Mouse (Mus musculus): ENCODE results near the gene Slc26a10. TPM values are rescaled to one million over a fixed set of nuclear protein-coding genes. Genes with fewer than 3 reads are reported as not detected.

Gene Slc26a10
- polyA plus RNA-seq, 2 experiments: 1.3 to 1.7 TPM

- ATAC-seq (ENCODE audit: insufficient read depth) (no peak), DNase-seq (ENCODE audit: low read depth in 3 of 3, low spot score in 3 of 3) (no peak)
- TF ChIP-seq CTCF (IDR thresholded peaks at IDR 0.05; ENCODE audit: low read depth): no peak
- TF ChIP-seq EP300 (IDR thresholded peaks at IDR 0.05; ENCODE audit: low read depth): no peak
- H3K9me3 ChIP-seq (ENCODE audit: control insufficient read depth, low read length): no peaks in the 10 kb centered on the region
- no peak overlapping the region for H3K4me3 ChIP-seq (ENCODE audit: insufficient read depth in 1 of 2, low read depth in 2 of 2, low read length in 2 of 2)
- H3K36me3 ChIP-seq (replicated peaks; ENCODE audit: control insufficient read depth, insufficient read depth, low read depth): no peaks in the 10 kb centered on the region
- H3K4me1 ChIP-seq (replicated peaks; ENCODE audit: control insufficient read depth in 2 of 2, insufficient read depth in 2 of 2, low read length in 1 of 2): peaks cover 3 to 6% of the 10 kb centered on the region in 2 experiments; a peak in 3 of 4 replicates
- no peaks in the 10 kb centered on the region for H3K27me3 ChIP-seq (ENCODE audit: control insufficient read depth, insufficient read depth, low read length)
- no peak overlapping the region for H3K4me2 ChIP-seq (ENCODE audit: low read depth)
- 40% methylated on average over 3 of the region's 3 CpGs for WGBS (ENCODE audit: insufficient replicate concordance)
- H3K9ac ChIP-seq (replicated peaks): no peak overlapping the region
- no peak overlapping the region for H3K27ac ChIP-seq
Measured at GRCm38 (mm10) chr10:127158471-127158870, 22.0 kb downstream of the Slc26a10 start.

GRCm38 (mm10) chr10:127156511-127156910, 23.9 kb downstream of the Slc26a10 start:
- no peaks in the 10 kb centered on the region for H3K27me3 ChIP-seq (ENCODE audit: control insufficient read depth, insufficient read depth, low read length)
- H3K4me2 ChIP-seq (ENCODE audit: low read depth): no peak overlapping the region
- no peaks in the 10 kb centered on the region for H3K36me3 ChIP-seq (replicated peaks; ENCODE audit: control insufficient read depth, insufficient read depth, low read depth)
- no peak for TF ChIP-seq CTCF (IDR thresholded peaks at IDR 0.05; ENCODE audit: low read depth)
- no peak for TF ChIP-seq EP300 (IDR thresholded peaks at IDR 0.05; ENCODE audit: low read depth)
- WGBS (ENCODE audit: insufficient replicate concordance): 44% methylated on average over 1 of the region's 1 CpGs
- H3K27ac ChIP-seq: no peak overlapping the region
- ATAC-seq (ENCODE audit: insufficient read depth) (no peak), DNase-seq (ENCODE audit: low read depth in 3 of 3, low spot score in 3 of 3) (no peak)
- H3K4me3 ChIP-seq (ENCODE audit: insufficient read depth in 1 of 2, low read depth in 2 of 2, low read length in 2 of 2): no peak overlapping the region
- H3K9me3 ChIP-seq (ENCODE audit: control insufficient read depth, low read length): no peaks in the 10 kb centered on the region
- H3K4me1 ChIP-seq (replicated peaks; ENCODE audit: control insufficient read depth in 2 of 2, insufficient read depth in 2 of 2, low read length in 1 of 2): peaks cover 3 to 6% of the 10 kb centered on the region in 2 experiments; a peak in 3 of 4 replicates
- no peak overlapping the region for H3K9ac ChIP-seq (replicated peaks)

GRCm38 (mm10) chr10:127156089-127156488, 24.4 kb downstream of the Slc26a10 start:
- H3K9me3 ChIP-seq (ENCODE audit: control insufficient read depth, low read length): no peaks in the 10 kb centered on the region
- H3K4me1 ChIP-seq (replicated peaks; ENCODE audit: control insufficient read depth in 2 of 2, insufficient read depth in 2 of 2, low read length in 1 of 2): peaks cover 3 to 8% of the 10 kb centered on the region in 2 experiments; a peak in 3 of 4 replicates
- no peak overlapping the region for H3K9ac ChIP-seq (replicated peaks)
- no peak overlapping the region for H3K4me3 ChIP-seq (ENCODE audit: insufficient read depth in 1 of 2, low read depth in 2 of 2, low read length in 2 of 2)
- no peaks in the 10 kb centered on the region for H3K36me3 ChIP-seq (replicated peaks; ENCODE audit: control insufficient read depth, insufficient read depth, low read depth)
- TF ChIP-seq CTCF (IDR thresholded peaks at IDR 0.05; ENCODE audit: low read depth) (no peak), EP300 (IDR thresholded peaks at IDR 0.05; ENCODE audit: low read depth) (no peak)
- H3K4me2 ChIP-seq (ENCODE audit: low read depth): no peak overlapping the region
- DNase-seq (ENCODE audit: low read depth in 3 of 3, low spot score in 3 of 3) (no peak), ATAC-seq (ENCODE audit: insufficient read depth) (no peak)
- WGBS (ENCODE audit: insufficient replicate concordance): 69% methylated on average over 1 of the region's 1 CpGs
- no peak overlapping the region for H3K27ac ChIP-seq
- no peaks in the 10 kb centered on the region for H3K27me3 ChIP-seq (ENCODE audit: control insufficient read depth, insufficient read depth, low read length)

- ATAC-seq (ENCODE audit: insufficient read depth) (no peak), DNase-seq (ENCODE audit: low read depth in 3 of 3, low spot score in 3 of 3) (no peak)
- no peak overlapping the region for H3K4me3 ChIP-seq (ENCODE audit: insufficient read depth in 1 of 2, low read depth in 2 of 2, low read length in 2 of 2)
- peaks cover 3 to 12% of the 10 kb centered on the region in 2 experiments; a peak in 3 of 4 replicates for H3K4me1 ChIP-seq (replicated peaks; ENCODE audit: control insufficient read depth in 2 of 2, insufficient read depth in 2 of 2, low read length in 1 of 2)
- no peak overlapping the region for H3K27ac ChIP-seq
- no peak overlapping the region for H3K9ac ChIP-seq (replicated peaks)
- H3K4me2 ChIP-seq (ENCODE audit: low read depth): no peak overlapping the region
- TF ChIP-seq EP300 (IDR thresholded peaks at IDR 0.05; ENCODE audit: low read depth): no peak
- no peak for TF ChIP-seq CTCF (IDR thresholded peaks at IDR 0.05; ENCODE audit: low read depth)
- no peaks in the 10 kb centered on the region for H3K27me3 ChIP-seq (ENCODE audit: control insufficient read depth, insufficient read depth, low read length)
- 66% methylated on average over 5 of the region's 5 CpGs for WGBS (ENCODE audit: insufficient replicate concordance)
- no peaks in the 10 kb centered on the region for H3K9me3 ChIP-seq (ENCODE audit: control insufficient read depth, low read length)
- no peaks in the 10 kb centered on the region for H3K36me3 ChIP-seq (replicated peaks; ENCODE audit: control insufficient read depth, insufficient read depth, low read depth)
Measured at GRCm38 (mm10) chr10:127154652-127155051, 25.8 kb downstream of the Slc26a10 start.

- Histone ChIP-seq H3K9ac (replicated peaks) (no peak overlapping the region), H3K36me3 (replicated peaks; ENCODE audit: control insufficient read depth, insufficient read depth, low read depth) (no peaks in the 10 kb centered on the region), H3K4me3 (ENCODE audit: insufficient read depth in 1 of 2, low read depth in 2 of 2, low read length in 2 of 2) (no peak overlapping the region), H3K4me1 (replicated peaks; ENCODE audit: control insufficient read depth in 2 of 2, insufficient read depth in 2 of 2, low read length in 1 of 2) (peaks cover 3 to 12% of the 10 kb centered on the region in 2 experiments; a peak in 3 of 4 replicates), H3K27ac (no peak overlapping the region), H3K27me3 (ENCODE audit: control insufficient read depth, insufficient read depth, low read length) (no peaks in the 10 kb centered on the region), H3K9me3 (ENCODE audit: control insufficient read depth, low read length) (no peaks in the 10 kb centered on the region), H3K4me2 (ENCODE audit: low read depth) (no peak overlapping the region)
- TF ChIP-seq EP300 (IDR thresholded peaks at IDR 0.05; ENCODE audit: low read depth) (no peak), CTCF (IDR thresholded peaks at IDR 0.05; ENCODE audit: low read depth) (no peak)
- no peak for DNase-seq (ENCODE audit: low read depth in 3 of 3, low spot score in 3 of 3)
- ATAC-seq (ENCODE audit: insufficient read depth): no peak
- 78% methylated on average over 2 of the region's 2 CpGs for WGBS (ENCODE audit: insufficient replicate concordance)
Measured at GRCm38 (mm10) chr10:127154241-127154640, 26.2 kb downstream of the Slc26a10 start.
